Mouse (Mus musculus) liver, adult 2 months (tissue): ENCODE measurements around the gene Arid4a.

Experiments
- CTCF ChIP-seq: fragments of 200-500 bp; IDR thresholded peaks from 2 replicates; pipeline ENCODE4 v1.5.1; 2011; ENCODE audit warnings: low read depth, low read length, control low read depth
- POLR2A ChIP-seq: fragments of 200-500 bp; IDR thresholded peaks from 2 replicates; pipeline ENCODE4 v1.6.1; 2011; ENCODE audit warnings: low read length, control low read depth; ENCODE audit not compliant: insufficient read depth; ENCODE audit errors: extremely low read depth

- TF ChIP-seq POLR2A (no peak), CTCF (no peak)
Measured at GRCm38 (mm10) chr12:71052341-71052995, 36.7 kb downstream of the Arid4a start.
